Mouse (Mus musculus) WW6 (cell line): ENCODE results near the gene Nenf.
A peak's percentile ranks its signal among the peaks of the same experiment; 100 is the strongest.

ENCODE experiments used
- DNase-seq: peaks from one replicate; pipeline ENCODE4 v3.0.0-alpha.2; 2013; ENCODE audit warnings: low read depth, low spot score

The Nenf gene

GRCm38 (mm10) chr1:191317591-191318196 is at the start of gene Nenf:
TSS of gene Nenf (minus strand) at chr1:191318194.
- DNase-seq = no peak

GRCm38 (mm10) chr1:191364477-191364876 is 46.5 kb upstream of the Nenf start:
- no peak for DNase-seq

- no peak for DNase-seq
These were observed 44.4 kb upstream of the Nenf start for GRCm38 (mm10) chr1:191362412-191362811.

- DNase-seq = no peak
These were observed 41.5 kb upstream of the Nenf start for GRCm38 (mm10) chr1:191359478-191359877.

GRCm38 (mm10) chr1:191356936-191357335 is 38.9 kb upstream of the Nenf start:
- DNase-seq = no peak

DNA sequence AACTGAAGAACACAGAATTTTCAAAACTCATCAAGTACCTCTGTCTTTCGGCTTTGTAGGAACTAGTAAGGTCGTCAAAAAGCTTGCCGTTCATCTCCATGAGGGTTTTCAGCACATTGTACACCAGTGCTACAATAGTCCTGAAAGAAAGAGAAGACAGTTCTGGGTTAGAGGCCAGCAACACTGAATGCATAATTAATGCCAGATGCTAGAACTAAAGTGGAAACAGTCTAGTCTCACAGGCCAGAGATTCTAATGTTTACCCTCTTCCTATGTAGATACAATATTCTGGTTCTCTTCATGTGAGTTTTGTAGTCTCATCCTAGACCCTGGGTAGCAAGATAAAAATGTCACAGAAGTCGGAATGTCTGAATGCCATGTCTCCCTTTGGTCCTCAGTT is 35.8 kb upstream of the Nenf start:
- no peak for DNase-seq

GRCm38 (mm10) chr1:191352786-191353488 is 34.9 kb upstream of the Nenf start:
- no peak for DNase-seq

GRCm38 (mm10) chr1:191350355-191350754 is 32.4 kb upstream of the Nenf start:
- no peak for DNase-seq

GRCm38 (mm10) chr1:191349486-191350037 is 31.6 kb upstream of the Nenf start:
- DNase-seq = no peak

GRCm38 (mm10) chr1:191348996-191349395 is 31.0 kb upstream of the Nenf start:
- no peak for DNase-seq

GRCm38 (mm10) chr1:191348592-191348991 is 30.6 kb upstream of the Nenf start:
- DNase-seq = no peak

- DNase-seq = no peak
These were observed 29.6 kb upstream of the Nenf start for GRCm38 (mm10) chr1:191347602-191348001.

DNA sequence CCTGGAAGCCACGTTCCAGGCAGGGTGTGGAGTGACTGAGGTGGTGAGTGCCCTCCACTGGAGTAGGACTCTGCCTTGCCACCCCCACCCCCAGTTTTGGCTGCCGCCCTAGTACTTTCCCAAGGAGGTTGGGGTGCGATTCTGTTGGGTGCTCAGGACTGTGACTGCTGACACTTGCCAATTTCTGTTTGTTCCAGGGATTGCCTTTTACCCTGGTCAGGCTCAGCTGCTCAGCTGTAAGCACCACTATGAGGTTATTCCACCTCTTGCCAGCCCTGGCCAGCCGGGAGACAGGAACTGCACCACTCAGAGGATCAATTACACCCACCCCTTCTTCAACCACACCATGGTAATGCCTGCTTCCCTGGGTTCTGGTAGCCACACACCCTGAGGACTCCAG is 22.5 kb upstream of the Nenf start:
- no peak for DNase-seq

DNA sequence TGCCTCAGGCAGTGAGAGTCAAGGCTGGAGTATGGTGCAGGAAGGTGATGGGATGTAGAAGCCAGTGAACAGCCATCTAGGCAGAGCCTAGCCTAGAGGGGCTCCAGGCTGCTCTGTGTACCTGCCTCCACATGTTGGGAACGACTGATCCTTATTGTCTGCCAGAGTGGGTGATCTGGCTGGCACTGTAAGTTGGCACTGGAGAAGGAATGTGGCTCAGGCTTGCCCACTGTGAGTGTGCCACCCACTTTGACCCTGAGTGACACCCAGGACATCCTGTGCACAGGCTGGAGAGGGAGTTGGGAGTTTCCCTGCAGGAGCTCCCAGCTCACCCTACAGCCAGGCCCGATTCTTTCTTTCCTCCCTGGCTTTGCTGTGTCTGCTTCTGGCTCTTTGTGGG is 21.9 kb upstream of the Nenf start:
- DNase-seq = no peak

DNA sequence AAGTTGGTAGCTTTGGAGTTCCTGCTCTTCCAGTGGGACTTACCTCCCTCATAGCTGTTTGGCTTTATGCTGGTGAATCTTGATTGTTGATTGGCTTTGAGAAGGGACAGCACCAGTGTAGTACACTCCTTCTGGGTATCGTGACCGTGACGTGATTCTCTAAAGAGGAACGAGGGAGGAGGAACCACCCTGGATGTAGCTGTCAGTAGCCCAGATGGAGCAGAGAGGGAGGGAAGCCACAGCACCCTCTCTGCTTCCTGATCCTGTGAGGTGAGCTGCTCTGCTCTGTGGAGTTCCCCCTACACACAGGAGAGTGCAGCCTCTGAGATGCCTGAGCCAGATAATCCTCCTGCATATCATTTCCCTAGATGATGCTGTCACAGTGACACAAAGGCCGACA is 16.5 kb upstream of the Nenf start:
- no peak for DNase-seq

- DNase-seq = no peak
These were observed 12.4 kb upstream of the Nenf start for GRCm38 (mm10) chr1:191330356-191330755.

DNA sequence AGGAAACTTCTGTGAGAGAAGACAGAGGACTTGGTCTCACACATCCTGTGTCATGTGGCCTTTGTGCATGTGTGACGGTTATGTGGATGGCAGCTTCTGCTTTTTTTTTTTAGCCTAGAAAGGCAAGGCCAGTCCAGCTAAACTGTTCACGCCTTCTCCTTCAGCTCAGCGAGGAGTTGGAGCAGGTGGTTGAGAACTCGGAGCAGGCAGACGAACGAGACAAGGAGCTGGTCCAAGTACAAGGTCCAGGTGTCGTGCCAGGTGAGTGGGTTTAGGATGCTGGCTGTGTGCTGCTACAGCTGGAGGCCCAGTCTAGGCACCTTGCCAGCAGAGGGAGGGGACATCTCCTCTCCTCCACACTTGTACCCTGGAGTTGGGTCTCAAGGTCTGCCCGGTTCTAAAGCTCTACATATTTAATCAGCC is 10.0 kb upstream of the Nenf start:
- DNase-seq = no peak

GRCm38 (mm10) chr1:191327258-191327657 is 9.3 kb upstream of the Nenf start:
- DNase-seq = no peak

DNA sequence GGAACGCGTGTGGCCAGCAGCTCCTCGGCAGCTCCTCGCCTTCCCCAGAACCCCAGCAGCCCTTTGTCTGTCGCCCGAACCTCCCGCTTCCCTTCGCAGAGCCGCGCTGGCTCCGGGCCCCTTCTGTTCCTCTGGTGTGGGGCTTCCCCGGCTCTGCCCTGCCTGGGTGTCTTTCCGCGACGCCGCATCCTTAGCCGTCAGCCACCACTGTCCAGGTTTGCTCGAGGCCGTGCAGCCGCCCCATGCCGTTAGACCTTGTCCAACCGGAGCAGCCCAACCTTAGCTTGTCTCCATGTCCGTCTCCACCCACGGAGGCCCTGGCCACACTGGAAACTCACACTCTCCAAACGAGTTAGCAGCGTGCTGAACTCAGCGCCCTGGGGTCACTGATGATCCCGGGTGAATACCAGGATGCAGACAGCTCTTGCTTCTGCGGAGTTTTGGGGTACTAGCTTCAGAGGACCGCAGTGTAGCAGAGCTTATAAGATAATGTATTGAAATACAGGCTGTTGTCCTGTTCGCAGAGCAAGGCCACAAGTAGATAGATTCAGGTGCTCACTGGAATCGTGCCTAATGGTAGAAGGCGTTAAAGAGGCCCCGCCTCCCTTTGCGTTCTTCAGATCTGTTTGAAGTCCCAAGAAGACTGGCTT is 8.4 kb upstream of the Nenf start:
- no peak for DNase-seq

GRCm38 (mm10) chr1:191325726-191326232 is 7.8 kb upstream of the Nenf start, which contains the start of gene Tmem206:
TSS of gene Tmem206 (plus strand) at chr1:191325912.
- peak; percentile 88 for DNase-seq

DNA sequence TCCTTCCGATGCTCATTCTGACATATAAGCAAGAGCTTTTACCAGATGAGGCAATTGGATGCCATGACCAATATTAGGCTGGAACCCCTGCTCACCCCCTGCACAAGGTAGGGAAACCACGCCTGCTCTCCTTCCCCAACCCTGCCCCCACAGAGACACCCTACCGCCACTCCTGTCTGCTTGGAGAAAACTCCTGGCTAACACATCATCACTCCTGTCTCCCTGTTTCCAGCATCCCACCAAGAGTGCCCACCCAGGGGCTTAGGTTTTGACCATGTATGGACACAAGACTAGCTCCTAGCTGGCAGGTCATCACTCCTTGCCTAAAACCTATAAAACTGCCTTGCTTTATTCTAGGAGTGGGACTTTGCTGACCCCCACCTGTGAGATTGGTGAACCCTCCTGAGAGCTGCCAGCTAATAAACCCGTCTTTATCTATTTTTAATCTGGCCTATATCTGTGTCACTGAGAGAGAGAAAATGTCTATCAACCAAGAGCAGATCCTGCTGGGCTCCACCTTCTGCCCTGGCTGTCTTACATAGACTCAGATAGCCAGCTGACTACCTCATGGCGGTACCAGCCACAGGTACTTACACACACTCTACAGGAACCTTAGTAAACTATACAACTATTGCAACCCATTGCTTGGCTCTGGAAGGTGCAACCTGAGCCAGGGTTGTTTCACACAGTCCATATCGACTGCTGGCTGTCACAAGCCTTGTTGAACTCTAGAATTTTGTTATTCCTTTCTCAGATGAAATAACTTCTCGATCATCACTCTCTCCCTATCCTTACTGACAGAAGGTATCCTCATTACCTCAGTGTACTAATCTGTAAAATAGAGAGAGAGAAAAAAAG is 7.0 kb upstream of the Nenf start:
- DNase-seq = no peak
